Mouse (Mus musculus) retina, embryonic 14.5 days (tissue): ENCODE measurements around the gene Hist1h4f.

Source experiments
- DNase-seq: peaks from one replicate; pipeline ENCODE4 v3.0.0-alpha.2; 2015; ENCODE audit warnings: low spot score

Hist1h4f gene

GRCm38 (mm10) chr13:23533560-23534367, 17.7 kb downstream of the Hist1h4f start, which contains the start of gene Hist1h2af:
TSS of gene Hist1h2af (plus strand) at chr13:23533906.
- DNase-seq: peak; percentile 88

DNA sequence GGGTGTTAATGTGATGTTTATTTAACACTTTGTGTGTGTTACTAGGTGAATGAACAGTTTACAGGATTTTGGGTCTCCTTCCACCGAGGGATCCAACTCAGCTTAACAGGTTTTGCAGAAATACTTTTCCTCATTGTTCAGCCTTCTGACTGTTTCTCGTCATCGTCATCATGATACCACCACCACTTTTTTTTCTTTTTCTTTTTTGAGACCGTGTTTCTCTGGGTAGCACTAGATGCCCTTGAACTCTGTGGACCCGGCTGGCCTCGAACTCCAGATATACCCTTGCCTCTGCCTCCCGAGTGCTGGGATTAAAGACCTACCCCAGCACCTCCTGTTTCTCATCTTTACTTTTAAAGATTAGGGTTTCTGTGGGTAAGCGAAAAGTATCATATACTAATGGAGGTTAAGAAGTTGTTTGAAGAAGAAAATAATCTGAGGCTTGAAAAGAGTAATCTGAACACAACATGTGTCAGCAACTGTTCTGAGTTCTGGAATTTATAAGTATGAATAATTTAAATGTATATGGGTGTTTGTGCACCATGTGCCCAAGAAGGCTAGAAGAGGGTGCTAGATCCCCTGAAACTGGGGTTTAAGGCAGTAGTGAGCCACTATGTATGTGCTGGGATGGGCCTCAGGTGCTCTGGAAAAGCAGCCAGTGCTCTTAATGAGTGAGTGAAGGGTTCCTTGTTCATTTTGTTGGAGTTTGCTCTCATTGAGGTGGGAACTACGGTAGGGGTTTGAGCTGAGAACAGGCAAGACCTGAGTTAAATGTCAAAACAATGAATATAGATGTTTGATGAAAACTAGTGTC, 19.0 kb downstream of the Hist1h4f start:
- DNase-seq: no peak

DNA sequence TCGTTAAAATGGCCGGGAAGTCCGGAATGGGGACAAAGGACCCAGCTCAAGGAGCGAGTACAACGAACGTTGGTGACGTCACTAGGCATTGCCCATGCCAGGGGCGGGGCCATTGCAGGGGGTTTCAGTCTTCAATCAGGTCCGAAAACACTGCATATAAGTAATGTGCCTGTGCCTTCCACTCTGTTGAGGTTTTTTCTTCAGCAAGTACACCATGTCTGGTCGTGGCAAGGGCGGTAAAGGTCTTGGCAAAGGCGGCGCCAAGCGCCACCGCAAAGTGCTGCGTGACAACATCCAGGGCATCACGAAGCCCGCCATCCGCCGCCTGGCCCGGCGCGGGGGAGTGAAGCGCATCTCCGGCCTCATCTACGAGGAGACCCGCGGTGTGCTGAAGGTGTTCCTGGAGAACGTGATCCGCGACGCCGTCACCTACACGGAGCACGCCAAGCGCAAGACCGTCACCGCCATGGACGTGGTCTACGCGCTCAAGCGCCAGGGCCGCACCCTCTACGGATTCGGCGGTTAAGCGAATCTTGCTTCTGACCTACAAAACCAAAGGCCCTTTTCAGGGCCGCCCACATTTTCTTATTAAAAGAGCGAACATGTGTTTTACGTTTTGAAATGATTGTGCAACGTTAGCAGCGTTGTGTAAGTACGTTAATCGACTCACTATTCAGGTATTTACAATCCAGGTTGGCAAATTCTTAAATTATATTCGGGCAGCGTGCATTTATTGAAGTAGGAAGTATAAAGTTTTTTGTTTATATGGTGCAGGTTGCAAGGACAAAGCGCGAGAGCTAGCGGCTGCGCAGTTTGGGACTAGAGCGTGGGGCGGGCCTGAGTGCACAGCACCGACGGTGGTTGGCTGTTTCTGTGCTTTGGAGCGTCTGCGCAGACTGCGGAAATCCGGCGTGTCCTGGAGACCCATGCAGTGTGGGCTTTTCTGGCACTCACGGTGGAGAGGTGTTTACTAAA, 20.3 kb downstream of the Hist1h4f start, which contains the start of gene Hist1h4h:
Gene Hist1h4h, plus strand, starts transcription at position 150 of the 975 bp plus-strand sequence.
- DNase-seq: peak; percentile 100

DNA sequence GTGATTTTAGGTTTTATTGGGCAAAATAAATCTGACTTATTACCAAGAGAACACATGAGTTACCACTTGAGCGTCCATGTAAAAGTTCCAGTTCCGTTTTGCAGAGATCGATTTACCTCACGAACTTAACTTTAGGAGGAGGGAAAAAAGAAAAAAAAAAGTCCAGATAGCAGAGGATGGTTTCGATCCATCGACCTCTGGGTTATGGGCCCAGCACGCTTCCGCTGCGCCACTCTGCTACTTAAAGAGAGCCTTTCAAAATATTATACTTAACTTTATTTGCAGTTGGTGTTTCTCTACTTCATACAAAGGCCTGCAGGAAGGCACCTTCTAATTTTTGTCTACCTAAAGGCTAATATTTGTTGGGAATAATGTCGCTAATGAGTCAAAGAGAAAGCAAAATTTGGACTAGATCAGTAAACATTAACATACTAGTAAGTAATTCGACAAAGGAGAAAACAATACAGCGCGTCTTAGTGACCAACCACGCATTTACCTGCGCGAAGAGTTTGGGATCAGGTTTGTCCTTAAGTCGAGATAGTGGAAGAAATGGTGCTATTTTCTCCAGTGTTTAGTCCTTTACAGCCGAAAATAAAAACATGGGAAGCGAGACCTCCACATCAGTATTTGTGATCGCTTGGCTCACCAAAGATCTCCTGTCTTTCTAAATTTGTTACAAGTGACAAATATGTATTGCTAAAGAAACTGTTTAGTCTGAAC, 21.1 kb downstream of the Hist1h4f start:
- DNase-seq: peak; percentile 85

- no peak for DNase-seq
Observed at GRCm38 (mm10) chr13:23529480-23530165, 21.8 kb downstream of the Hist1h4f start.

DNA sequence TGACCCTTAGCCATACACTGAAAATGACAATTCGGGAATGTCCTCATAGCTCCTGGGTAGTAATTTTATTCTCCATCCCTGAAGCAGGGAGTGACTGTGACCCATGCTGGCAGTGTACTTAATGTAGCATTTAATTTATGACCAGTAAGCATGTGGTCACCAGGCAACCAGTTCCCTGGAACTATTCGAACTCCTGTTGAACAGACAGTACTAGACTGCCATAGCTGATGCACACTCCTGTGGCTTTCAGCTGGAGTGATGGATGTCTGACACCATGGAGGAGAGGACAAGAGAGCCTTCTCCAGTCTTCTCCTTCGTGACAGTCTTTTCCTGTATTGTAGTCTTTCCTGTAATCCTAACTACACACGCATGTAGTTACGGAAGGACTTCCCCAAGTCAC, 22.4 kb downstream of the Hist1h4f start:
- no peak for DNase-seq

DNA sequence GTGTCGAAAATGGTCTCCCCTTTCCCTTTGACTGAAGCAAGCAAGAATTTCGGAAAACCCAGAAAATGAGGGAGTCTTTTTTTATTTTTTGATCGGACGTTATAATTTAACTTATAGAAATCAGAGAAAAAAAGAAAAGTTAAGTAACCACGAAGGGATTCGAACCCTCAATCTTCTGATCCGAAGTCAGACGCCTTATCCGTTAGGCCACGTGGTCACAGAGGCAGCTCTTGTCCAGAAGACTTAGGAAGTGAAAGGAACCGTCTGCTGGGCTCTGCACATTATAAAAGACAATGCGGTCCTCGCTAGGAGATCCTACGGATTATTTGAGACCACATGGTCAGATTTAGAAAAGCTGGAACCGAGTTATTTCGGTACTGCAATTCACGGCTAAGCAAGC, 25.1 kb downstream of the Hist1h4f start:
- peak; percentile 98 for DNase-seq

DNA sequence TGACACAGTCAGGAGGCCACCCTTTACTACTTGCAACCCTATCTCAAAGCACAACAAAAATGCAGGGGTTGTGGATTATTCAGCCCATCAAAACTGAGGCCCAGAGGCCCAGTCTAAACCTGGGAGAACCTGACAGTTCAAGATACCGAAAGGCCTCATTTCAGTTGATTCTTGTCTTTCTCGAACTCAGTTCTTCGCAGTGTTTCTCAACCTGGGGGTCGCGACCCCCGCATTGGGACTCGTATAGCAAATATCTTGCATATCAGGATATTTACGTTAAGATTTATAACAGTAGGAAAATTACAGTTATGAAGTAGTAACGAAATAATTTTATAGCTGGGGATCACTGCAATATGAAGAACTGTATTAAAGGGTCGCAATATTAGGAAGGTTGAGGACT, 25.5 kb downstream of the Hist1h4f start:
- DNase-seq: peak; percentile 69

GRCm38 (mm10) chr13:23524654-23525053, 26.8 kb downstream of the Hist1h4f start:
- DNase-seq: peak; percentile 94

- DNase-seq: no peak
Observed at GRCm38 (mm10) chr13:23523976-23524375, 27.5 kb downstream of the Hist1h4f start.

- peak; percentile 82 for DNase-seq
Observed at GRCm38 (mm10) chr13:23521703-23522102, 29.7 kb downstream of the Hist1h4f start.

DNA sequence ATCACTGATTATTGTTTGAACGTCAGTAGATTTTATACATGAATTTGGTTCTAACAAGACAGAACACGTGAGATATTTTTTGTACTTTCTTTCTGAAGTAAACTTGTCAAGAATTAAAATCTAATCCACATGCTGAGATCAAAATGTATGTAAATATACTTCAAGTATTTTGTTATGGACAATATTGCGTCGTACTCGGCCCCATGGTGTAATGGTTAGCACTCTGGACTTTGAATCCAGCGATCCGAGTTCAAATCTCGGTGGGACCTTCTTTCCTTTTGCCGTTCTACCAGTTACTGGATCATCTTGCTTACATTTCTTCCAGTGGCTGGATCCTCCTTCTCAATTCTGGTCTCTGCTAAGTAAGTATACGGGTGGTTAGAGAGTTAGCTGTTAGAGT, 32.0 kb downstream of the Hist1h4f start:
- DNase-seq: peak; percentile 92

DNA sequence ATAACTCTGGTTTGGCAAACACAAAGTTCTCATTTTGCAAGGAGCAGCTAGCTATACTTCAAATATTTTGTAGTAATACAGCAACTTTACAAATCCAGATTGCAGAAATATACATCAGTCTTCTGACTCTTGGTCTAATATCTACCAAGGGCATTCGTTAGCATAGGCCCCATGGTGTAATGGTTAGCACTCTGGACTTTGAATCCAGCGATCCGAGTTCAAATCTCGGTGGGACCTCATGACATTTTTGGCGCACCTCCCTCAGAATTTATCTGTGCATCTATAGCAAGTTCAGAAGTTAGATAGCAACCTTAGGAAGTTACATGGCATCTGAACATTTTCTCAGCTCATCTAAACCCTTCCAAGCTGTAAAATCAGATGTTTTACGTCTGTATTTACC, 32.6 kb downstream of the Hist1h4f start:
- DNase-seq: peak; percentile 91

DNA sequence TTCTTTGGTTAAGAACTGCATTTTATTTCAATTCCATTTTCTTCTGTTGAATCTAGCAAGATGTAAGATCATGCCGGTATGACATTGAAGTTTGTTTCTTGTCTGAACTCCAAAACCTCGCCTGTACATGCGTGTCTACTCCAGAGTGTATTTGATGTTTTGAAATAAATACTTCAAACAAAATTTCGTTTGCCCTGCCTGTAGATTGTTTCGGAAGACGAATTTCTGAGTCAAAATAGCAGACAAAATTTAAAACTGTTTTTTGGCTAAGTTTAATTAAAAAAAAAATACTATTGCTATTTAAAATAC, 33.2 kb downstream of the Hist1h4f start:
- no peak for DNase-seq

DNA sequence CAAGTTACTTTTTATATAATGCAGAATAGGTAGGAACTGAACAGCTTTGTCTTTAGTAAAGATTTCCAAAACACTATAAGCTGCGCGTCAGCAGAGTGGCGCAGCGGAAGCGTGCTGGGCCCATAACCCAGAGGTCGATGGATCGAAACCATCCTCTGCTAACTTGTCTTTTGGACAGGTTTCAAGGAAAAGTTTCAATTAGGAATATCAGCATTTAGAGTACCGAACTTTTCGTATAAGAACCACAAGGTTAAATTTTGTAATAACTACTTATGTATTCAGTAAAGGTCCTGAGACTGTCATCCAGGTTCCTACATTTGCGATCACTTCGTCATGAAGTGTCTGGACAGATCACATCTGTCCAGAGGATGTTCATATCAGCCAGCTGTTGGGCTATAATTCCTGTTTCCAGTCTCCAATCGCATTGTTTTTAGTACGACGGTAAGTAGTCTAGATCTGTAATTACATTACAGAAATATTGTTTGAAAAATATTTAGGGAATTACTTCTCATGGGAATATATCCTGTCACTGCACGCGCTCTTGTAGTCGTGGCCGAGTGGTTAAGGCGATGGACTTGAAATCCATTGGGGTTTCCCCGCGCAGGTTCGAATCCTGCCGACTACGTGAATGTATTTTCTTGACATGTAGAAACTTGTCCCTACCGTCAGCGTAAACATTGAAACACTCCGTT, 33.7 kb downstream of the Hist1h4f start:
- DNase-seq: peak; percentile 91

DNA sequence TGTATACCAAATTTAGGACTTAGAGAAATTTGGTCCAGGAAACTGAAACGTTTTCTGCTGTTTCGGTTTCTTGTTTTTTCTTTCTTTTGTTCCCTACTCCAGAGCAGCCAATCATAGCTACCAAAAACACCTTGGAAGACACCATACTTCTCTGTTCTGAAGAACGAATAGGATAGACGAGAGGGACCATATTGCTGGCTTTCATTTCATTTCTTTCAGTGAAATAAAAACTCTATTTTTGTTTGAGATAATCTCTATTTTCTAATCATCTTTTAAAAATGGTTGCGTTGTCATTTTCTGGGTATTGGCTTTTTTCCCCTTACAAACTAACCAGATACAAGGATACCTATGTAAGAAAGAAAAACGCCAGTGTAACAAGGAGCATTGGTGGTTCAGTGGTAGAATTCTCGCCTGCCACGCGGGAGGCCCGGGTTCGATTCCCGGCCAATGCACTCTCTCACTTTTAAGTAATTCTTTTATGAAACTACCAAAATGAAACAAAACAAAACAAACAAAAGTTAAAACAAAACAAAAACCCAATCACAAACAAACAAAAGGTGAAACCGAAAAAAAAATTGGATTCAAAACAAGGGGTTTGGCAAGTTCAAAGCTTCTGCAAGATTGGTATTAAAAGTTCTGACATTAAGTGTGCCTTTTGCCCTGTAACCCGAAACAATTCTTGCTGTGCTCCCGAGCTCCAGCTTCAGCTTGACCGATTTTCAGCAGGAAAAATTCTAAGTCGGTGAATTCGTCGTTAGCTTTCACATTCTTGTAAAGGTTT, 34.4 kb downstream of the Hist1h4f start:
- DNase-seq: peak; percentile 96

DNA sequence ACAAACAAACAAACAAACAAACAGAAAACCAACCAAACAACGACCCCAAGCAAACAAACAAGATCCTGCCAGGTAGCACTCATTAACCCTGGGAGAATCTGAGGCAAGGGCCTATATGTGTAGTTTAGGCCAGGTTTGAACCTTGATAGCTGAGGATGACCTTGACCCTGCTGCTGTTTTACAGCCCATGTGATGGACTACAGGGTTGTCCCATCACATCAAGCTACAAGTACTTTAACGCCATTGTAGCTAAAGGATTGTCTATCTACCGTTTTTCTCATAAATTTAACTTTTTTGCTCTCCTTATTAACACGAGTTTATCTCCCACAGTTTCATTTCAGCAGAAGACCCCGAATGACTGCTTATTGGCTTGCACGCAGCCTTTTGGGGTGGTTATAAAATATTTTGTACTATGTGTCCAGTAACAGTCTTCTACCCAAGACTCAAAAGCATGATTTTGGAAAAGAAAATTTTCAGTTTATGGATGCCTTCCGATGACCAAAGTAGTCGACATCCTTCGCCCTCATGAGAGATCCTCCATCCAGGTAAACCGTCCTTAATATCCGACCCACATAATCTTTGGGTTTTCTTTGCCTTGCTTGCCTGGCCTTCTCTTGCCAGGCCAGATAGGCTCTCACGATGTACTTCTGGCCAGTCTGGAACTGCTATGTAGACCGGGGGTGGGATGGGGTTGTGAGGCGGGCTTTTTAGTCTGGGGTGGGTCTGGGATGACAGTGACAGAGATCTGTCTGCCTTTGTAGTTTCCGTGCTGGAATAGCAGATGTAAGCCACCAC, 35.4 kb downstream of the Hist1h4f start:
- DNase-seq: no peak

- no peak for DNase-seq
Observed at GRCm38 (mm10) chr13:23515281-23515680, 36.2 kb downstream of the Hist1h4f start.
